Mouse (Mus musculus) right cerebral cortex, postnatal 4 days (tissue): ENCODE results near the gene Olfr672.
"Not testable (repeated sequence)": the region's sequence is repeated elsewhere in the genome, so short reads cannot be mapped to it uniquely, and the experiment has no call there.

Experiments used
- DNase-seq: peaks from one replicate; pipeline ENCODE4 v3.0.0-alpha.2; 2022

Gene Olfr672

GRCm38 (mm10) chr7:105001929-105002328 lies at the start of gene Olfr672:
Gene Olfr672 (minus strand): TSS chr7:105002029.
- DNase-seq, result no peak

- DNase-seq, result not testable (repeated sequence)
These were observed 32.0 kb upstream of the Olfr672 start for GRCm38 (mm10) chr7:105033836-105034235.

DNA sequence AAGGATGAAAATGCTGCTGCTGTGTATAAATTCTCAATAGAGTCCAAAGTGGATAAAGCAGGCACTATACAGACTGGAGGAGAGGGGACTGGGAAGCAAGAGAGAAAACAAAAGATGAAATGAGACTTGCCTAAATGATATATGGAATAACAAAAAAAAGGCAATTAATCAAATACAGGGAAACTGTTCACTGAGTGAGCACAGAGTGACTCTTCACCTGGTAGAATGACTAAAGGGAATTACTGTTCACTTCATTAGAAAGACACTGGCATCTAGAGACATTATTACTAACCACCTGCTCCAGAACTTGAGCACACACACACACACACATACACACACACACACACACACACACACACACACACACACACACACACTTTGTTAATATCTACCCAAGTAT lies 30.6 kb upstream of the Olfr672 start, which contains the start of gene Olfr676:
Olfr676 (plus strand) TSS at position 301 of the 400 bp plus-strand sequence.
- no peak for DNase-seq

DNA sequence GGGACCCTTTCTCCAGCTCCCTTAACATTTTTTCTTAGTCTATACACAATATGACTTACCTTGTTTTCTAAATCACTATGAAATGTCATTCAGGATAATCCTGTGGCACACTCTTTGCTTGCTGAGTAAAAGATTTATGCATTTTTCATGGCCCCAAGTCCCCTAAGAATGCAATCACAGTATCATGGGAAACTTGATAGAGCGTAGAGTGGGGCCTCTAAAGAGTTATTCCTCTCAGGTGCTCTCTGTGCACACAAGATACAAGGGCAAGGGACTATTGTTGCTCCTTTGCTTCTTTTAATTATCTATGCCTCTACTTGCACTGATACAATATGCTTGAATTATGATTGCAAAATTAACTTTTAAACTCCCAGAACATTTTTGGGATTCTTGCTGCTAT lies 26.5 kb upstream of the Olfr672 start, which contains the start of gene Olfr675:
Olfr675 (minus strand) TSS at position 101 of the 400 bp plus-strand sequence.
- no peak for DNase-seq

GRCm38 (mm10) chr7:105022530-105022929 lies 20.7 kb upstream of the Olfr672 start:
- no peak for DNase-seq

DNA sequence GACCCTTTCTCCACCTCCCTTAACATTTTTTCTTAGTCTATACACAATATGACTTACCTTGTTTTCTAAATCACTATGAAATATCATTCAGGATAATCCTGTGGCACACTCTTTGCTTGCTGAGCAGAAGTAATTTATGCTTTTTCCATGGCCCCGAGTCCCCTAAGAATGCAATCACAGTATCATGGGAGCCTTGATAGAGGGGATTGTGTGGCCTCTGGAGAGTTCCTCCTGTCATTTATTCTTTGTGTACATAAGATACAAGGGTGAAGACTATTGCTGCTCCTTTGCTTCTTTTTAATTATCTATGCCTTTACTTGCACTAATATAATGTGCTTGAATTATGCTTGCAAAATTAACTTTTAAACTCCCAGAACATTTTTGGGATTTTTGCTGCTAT lies 22.8 kb downstream of the Olfr672 start, which contains the start of gene Olfr671:
Olfr671 (minus strand) TSS at position 101 of the 400 bp plus-strand sequence.
- no peak for DNase-seq

DNA sequence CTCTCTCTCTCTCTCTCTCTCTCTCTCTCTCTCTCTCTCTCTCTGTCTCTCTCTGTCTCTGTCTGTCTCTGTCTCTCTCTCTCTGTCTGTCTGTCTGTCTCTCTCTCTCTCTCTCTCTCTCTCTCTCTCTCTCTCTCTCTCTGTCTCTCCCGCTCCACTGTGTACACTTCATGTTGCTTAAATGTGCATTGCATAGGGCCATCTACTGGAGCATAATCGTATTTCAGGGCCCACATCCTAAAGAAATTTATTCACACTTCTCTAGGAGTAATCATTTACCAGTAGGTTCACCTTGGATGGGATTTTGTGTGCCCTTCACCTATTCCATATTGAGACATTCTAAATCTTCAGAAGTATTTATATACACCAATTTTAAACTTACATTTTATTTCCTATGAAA lies 29.3 kb downstream of the Olfr672 start:
- not testable (repeated sequence) for DNase-seq

DNA sequence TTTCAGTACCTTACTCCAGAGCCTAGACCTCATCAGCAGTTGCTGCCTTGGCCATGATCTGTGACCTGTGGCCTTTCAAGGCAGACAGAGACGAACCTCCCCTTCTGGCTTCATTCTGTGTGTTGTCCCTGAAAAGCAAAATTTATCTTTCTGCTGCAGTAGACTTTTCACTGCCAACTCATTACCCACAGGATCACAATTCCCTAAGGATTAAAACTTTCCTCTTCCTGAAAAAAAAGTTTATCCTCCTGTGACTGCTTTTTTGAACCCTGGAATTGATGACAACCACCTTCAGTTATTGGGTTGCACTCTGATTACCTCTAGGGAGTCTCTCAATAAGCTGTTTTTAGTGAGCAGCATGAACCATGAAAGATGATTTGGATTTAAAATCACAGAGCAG lies 39.3 kb downstream of the Olfr672 start, which contains the start of gene Olfr670:
Olfr670 (minus strand) TSS at position 101 of the 400 bp plus-strand sequence.
- no peak for DNase-seq

DNA sequence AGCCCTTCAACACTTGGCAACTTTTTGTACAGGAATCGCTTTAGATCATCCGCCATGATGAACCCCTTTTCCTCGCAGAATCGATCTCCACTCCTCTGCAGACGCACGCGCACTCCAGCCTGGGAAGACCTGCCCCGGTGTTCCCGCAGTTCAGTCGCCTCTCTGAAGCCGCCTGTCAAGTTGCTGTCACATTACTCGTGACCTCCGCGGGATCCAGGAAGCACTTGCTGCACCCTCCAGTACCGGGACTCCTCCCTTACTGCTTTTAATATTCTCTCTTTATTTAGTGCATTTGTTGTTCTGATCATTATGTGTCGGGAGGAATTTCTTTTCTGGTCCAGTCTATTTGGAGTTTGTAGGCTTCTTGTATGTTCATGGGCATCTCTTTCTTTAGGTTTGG lies 51.6 kb downstream of the Olfr672 start:
- not testable (repeated sequence) for DNase-seq
